Mouse (Mus musculus) cortical plate, adult 2 months (tissue): ENCODE results near the gene Uhrf1.

ENCODE experiments used
- CTCF ChIP-seq: fragments of 200-500 bp; IDR thresholded peaks from 2 replicates; pipeline ENCODE4 v1.5.1; 2011; ENCODE audit warnings: mild to moderate bottlenecking, control low read depth, low read length; ENCODE audit not compliant: insufficient read depth; ENCODE audit errors: extremely low read depth
- POLR2A ChIP-seq: fragments of 200-500 bp; IDR thresholded peaks from 2 replicates; pipeline ENCODE4 v1.6.1; 2011; ENCODE audit warnings: mild to moderate bottlenecking, low read length, control low read depth; ENCODE audit not compliant: insufficient read depth; ENCODE audit errors: extremely low read depth

GRCm38 (mm10) chr17:56348128-56348527, 45.0 kb downstream of the Uhrf1 start:
- no peak for TF ChIP-seq CTCF
- TF ChIP-seq POLR2A, result no peak
